Mouse (Mus musculus) cortical plate, adult 2 months (tissue): Measurements from ENCODE around the gene Lipc.

ENCODE experiments used
- CTCF ChIP-seq: fragments of 200-500 bp; IDR thresholded peaks from 2 replicates; pipeline ENCODE4 v1.5.1; 2011; ENCODE audit warnings: mild to moderate bottlenecking, control low read depth, low read length; ENCODE audit not compliant: insufficient read depth; ENCODE audit errors: extremely low read depth
- POLR2A ChIP-seq: fragments of 200-500 bp; IDR thresholded peaks from 2 replicates; pipeline ENCODE4 v1.6.1; 2011; ENCODE audit warnings: mild to moderate bottlenecking, low read length, control low read depth; ENCODE audit not compliant: insufficient read depth; ENCODE audit errors: extremely low read depth

DNA sequence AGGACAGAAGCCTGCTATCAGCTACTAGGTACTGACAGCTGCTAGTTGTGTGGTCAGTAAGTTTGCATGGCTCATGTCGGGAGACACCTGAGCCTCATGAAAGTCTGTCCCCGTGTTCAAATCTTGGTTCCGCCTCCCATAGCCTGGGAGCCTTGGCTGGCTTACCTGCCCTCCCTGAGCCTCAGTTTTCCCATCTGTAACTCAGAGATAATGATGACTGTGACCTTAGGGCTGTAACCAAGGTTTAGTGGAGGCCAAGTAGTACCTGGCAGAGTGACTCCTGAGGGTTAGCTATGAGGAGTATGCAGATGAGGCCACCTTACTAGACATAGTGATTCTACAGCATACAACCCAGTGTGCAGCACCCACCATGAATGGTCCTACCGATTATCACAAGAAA is 81.7 kb downstream of the Lipc start:
- no peak for TF ChIP-seq POLR2A
- no peak for TF ChIP-seq CTCF
